Mouse (Mus musculus) lung, postnatal 25 days (tissue): ENCODE measurements around the gene Panx1.

Source experiments
- DNase-seq: peaks from one replicate; pipeline ENCODE4 v3.0.0; 2022; ENCODE audit warnings: low spot score

Panx1 gene

GRCm38 (mm10) chr9:15023049-15023448 is 22.2 kb downstream of the Panx1 start:
- DNase-seq: no peak

- no peak for DNase-seq
Measured at GRCm38 (mm10) chr9:15021156-15021555, 24.1 kb downstream of the Panx1 start.

- DNase-seq: no peak
Measured at GRCm38 (mm10) chr9:15020561-15021080, 24.7 kb downstream of the Panx1 start.

- no peak for DNase-seq
Measured at GRCm38 (mm10) chr9:15018756-15019131, 26.5 kb downstream of the Panx1 start.

GRCm38 (mm10) chr9:15017791-15018755 is 27.2 kb downstream of the Panx1 start:
- no peak for DNase-seq

GRCm38 (mm10) chr9:15015223-15015956 is 29.9 kb downstream of the Panx1 start:
- peak; percentile 76 for DNase-seq

GRCm38 (mm10) chr9:15007566-15007965 is 37.7 kb downstream of the Panx1 start:
- no peak for DNase-seq

GRCm38 (mm10) chr9:15004298-15004685 is 41.0 kb downstream of the Panx1 start:
- DNase-seq: no peak

- DNase-seq: no peak
Measured at GRCm38 (mm10) chr9:15003676-15004297, 41.5 kb downstream of the Panx1 start.

- no peak for DNase-seq
Measured at GRCm38 (mm10) chr9:15002995-15003613, 42.2 kb downstream of the Panx1 start.

- DNase-seq: no peak
Measured at GRCm38 (mm10) chr9:14998790-14999189, 46.5 kb downstream of the Panx1 start.

GRCm38 (mm10) chr9:14997271-14998055 is 47.8 kb downstream of the Panx1 start:
- no peak for DNase-seq

- no peak for DNase-seq
Measured at GRCm38 (mm10) chr9:14995525-14995924, 49.8 kb downstream of the Panx1 start.

- no peak for DNase-seq
Measured at GRCm38 (mm10) chr9:14988606-14989293, 56.5 kb downstream of the Panx1 start.

GRCm38 (mm10) chr9:14983141-14983540 is 62.1 kb downstream of the Panx1 start:
- DNase-seq: no peak

- DNase-seq: no peak
Measured at GRCm38 (mm10) chr9:14982683-14983082, 62.6 kb downstream of the Panx1 start.

- no peak for DNase-seq
Measured at GRCm38 (mm10) chr9:14981539-14982155, 63.6 kb downstream of the Panx1 start.

- no peak for DNase-seq
Measured at GRCm38 (mm10) chr9:14974251-14975232, 70.7 kb downstream of the Panx1 start.

- DNase-seq: no peak
Measured at GRCm38 (mm10) chr9:14973762-14974161, 71.5 kb downstream of the Panx1 start.
